Mouse (Mus musculus): ENCODE measurements around the gene Gm9970.
"Not testable (repeated sequence)": the region's sequence is repeated elsewhere in the genome, so short reads cannot be mapped to it uniquely, and the experiment has no call there.

Gm9970 gene

GRCm38 (mm10) chr5:31222696-31223095 lies 18.3 kb downstream of the Gm9970 start:
- no peak for DNase-seq (ENCODE audit: low spot score in 2 of 2)

- peak in 1 of 2 experiments; percentile 66 for DNase-seq (ENCODE audit: low spot score in 2 of 2)
These were observed 19.6 kb downstream of the Gm9970 start for GRCm38 (mm10) chr5:31221304-31221945.

GRCm38 (mm10) chr5:31220448-31221303 lies 20.4 kb downstream of the Gm9970 start, which contains the start of gene Ppm1g:
Ppm1g (minus strand) TSS chr5:31220687.
- peak; percentile 99 to 100 for DNase-seq (ENCODE audit: low spot score in 2 of 2)

GRCm38 (mm10) chr5:31219911-31220447 lies 21.1 kb downstream of the Gm9970 start:
- no peak for DNase-seq (ENCODE audit: low spot score in 2 of 2)

- DNase-seq (ENCODE audit: low spot score in 2 of 2) = no peak
These were observed 21.6 kb downstream of the Gm9970 start for GRCm38 (mm10) chr5:31219474-31219873.

- DNase-seq (ENCODE audit: low spot score in 2 of 2) = no peak
These were observed 22.0 kb downstream of the Gm9970 start for GRCm38 (mm10) chr5:31219070-31219469.

GRCm38 (mm10) chr5:31218294-31218693 lies 22.7 kb downstream of the Gm9970 start:
- DNase-seq (ENCODE audit: low spot score in 2 of 2) = peak in 1 of 2 experiments; percentile 59

GRCm38 (mm10) chr5:31216554-31216953 lies 24.5 kb downstream of the Gm9970 start:
- not testable (repeated sequence) for DNase-seq (ENCODE audit: low spot score in 2 of 2)

GRCm38 (mm10) chr5:31204421-31204820 lies 36.6 kb downstream of the Gm9970 start:
- DNase-seq (ENCODE audit: low spot score in 2 of 2) = no peak

GRCm38 (mm10) chr5:31203866-31204265 lies 37.2 kb downstream of the Gm9970 start:
- no peak for DNase-seq (ENCODE audit: low spot score in 2 of 2)

- no peak for DNase-seq (ENCODE audit: low spot score in 2 of 2)
These were observed 38.1 kb downstream of the Gm9970 start for GRCm38 (mm10) chr5:31202933-31203332.

- peak; percentile 93 to 94 for DNase-seq (ENCODE audit: low spot score in 2 of 2)
These were observed 39.1 kb downstream of the Gm9970 start, which contains the start of gene Zfp513 for GRCm38 (mm10) chr5:31201742-31202590. Zfp513 (minus strand) TSS chr5:31202303.

GRCm38 (mm10) chr5:31201042-31201741 lies 39.8 kb downstream of the Gm9970 start:
- DNase-seq (ENCODE audit: low spot score in 2 of 2) = no peak

GRCm38 (mm10) chr5:31200327-31200768 lies 40.7 kb downstream of the Gm9970 start:
- peak in 1 of 2 experiments; percentile 71 for DNase-seq (ENCODE audit: low spot score in 2 of 2)

GRCm38 (mm10) chr5:31199893-31200292 lies 41.1 kb downstream of the Gm9970 start:
- peak in 1 of 2 experiments; percentile 66 for DNase-seq (ENCODE audit: low spot score in 2 of 2)

GRCm38 (mm10) chr5:31199321-31199892 lies 41.6 kb downstream of the Gm9970 start:
- peak in 1 of 2 experiments; percentile 62 for DNase-seq (ENCODE audit: low spot score in 2 of 2)

GRCm38 (mm10) chr5:31198616-31199320 lies 42.3 kb downstream of the Gm9970 start:
- no peak for DNase-seq (ENCODE audit: low spot score in 2 of 2)

- no peak for DNase-seq (ENCODE audit: low spot score in 2 of 2)
These were observed 42.9 kb downstream of the Gm9970 start for GRCm38 (mm10) chr5:31198170-31198569.

- DNase-seq (ENCODE audit: low spot score in 2 of 2) = no peak
These were observed 44.0 kb downstream of the Gm9970 start for GRCm38 (mm10) chr5:31197072-31197471.

GRCm38 (mm10) chr5:31196207-31196606 lies 44.8 kb downstream of the Gm9970 start:
- DNase-seq (ENCODE audit: low spot score in 2 of 2) = no peak

All from spleen, postnatal 4 days (tissue).